Comparison of ENCODE assay signal across 9 mouse cellular contexts in genomic region chr7:126519513-126519912, GRCm38 (mm10). TPM values are rescaled to one million over a fixed set of nuclear protein-coding genes. Genes with fewer than 3 reads are reported as not detected.
DNase-seq lines count a peak whose midpoint lies in the region; ATAC-seq lines count a peak whose summit lies in the region.
"Had no signal": no experiment of that assay in that cellular context is flagged by ENCODE, and none has a peak within 500 bp of the region (broad histone marks: within the 10 kb centered on the region; RNA-seq: fewer than 3 reads in every experiment).

No protein-coding gene starts in this region.

- no peaks in the 10 kb centered on the region for H3K36me3 ChIP-seq in embryonic facial prominence, embryonic 13.5 days
- no peaks in the 10 kb centered on the region for H3K36me3 ChIP-seq in embryonic facial prominence, embryonic 10.5 days (replicated peaks)
- H3K36me3 ChIP-seq in kidney, embryonic 15.5 days: no peaks in the 10 kb centered on the region
- H3K36me3 ChIP-seq in stomach, embryonic 16.5 days (ENCODE audit: control insufficient read depth, insufficient read depth, low read length): no peaks in the 10 kb centered on the region
- H3K36me3 ChIP-seq in neural tube, embryonic 15.5 days: no peaks in the 10 kb centered on the region

- H3K9ac ChIP-seq in embryonic facial prominence, embryonic 13.5 days: peak overlapping the region; percentile 49; the same call in 1 of the 2 replicates
- H3K9ac ChIP-seq in kidney, embryonic 15.5 days: no peak overlapping the region
- H3K9ac ChIP-seq in stomach, embryonic 16.5 days (ENCODE audit: low read length): 0 out of 2 replicates have a peak overlapping the region, but pooled peaks have one; percentile 5
- no peak overlapping the region for H3K9ac ChIP-seq in neural tube, embryonic 15.5 days (replicated peaks)

- 58% methylated on average over 2 of the region's 2 CpGs for WGBS in embryonic facial prominence, embryonic 13.5 days
- 70% methylated on average over 2 of the region's 2 CpGs for WGBS in embryonic facial prominence, embryonic 10.5 days
- WGBS in kidney, embryonic 15.5 days: 63% methylated on average over 2 of the region's 2 CpGs
- 61% methylated on average over 2 of the region's 2 CpGs for WGBS in stomach, embryonic 16.5 days
- WGBS in neural tube, embryonic 15.5 days: 78% methylated on average over 2 of the region's 2 CpGs

- H3K27me3 ChIP-seq in embryonic facial prominence, embryonic 13.5 days: no peaks in the 10 kb centered on the region
- H3K27me3 ChIP-seq in embryonic facial prominence, embryonic 10.5 days (replicated peaks; ENCODE audit: low read depth, poor library complexity, severe bottlenecking): no peaks in the 10 kb centered on the region
- H3K27me3 ChIP-seq in kidney, embryonic 15.5 days: peaks cover 9% of the 10 kb centered on the region; the same call in 1 of the 2 replicates
- no peaks in the 10 kb centered on the region for H3K27me3 ChIP-seq in stomach, embryonic 16.5 days (ENCODE audit: control insufficient read depth, insufficient read depth, low read length)
- H3K27me3 ChIP-seq in neural tube, embryonic 15.5 days (replicated peaks): no peaks in the 10 kb centered on the region

- H3K4me1 ChIP-seq in embryonic facial prominence, embryonic 13.5 days: no peaks in the 10 kb centered on the region
- no peaks in the 10 kb centered on the region for H3K4me1 ChIP-seq in embryonic facial prominence, embryonic 10.5 days
- H3K4me1 ChIP-seq in kidney, embryonic 15.5 days: no peaks in the 10 kb centered on the region
- no peaks in the 10 kb centered on the region for H3K4me1 ChIP-seq in stomach, embryonic 16.5 days (ENCODE audit: control insufficient read depth, insufficient read depth, low read length)
- no peaks in the 10 kb centered on the region for H3K4me1 ChIP-seq in neural tube, embryonic 15.5 days

- no peak overlapping the region for H3K4me3 ChIP-seq in embryonic facial prominence, embryonic 13.5 days
- no peak overlapping the region for H3K4me3 ChIP-seq in embryonic facial prominence, embryonic 10.5 days
- no peak overlapping the region for H3K4me3 ChIP-seq in kidney, embryonic 15.5 days (replicated peaks)
- H3K4me3 ChIP-seq in stomach, embryonic 16.5 days (replicated peaks; ENCODE audit: low read length): no peak overlapping the region
- no peak overlapping the region for H3K4me3 ChIP-seq in neural tube, embryonic 15.5 days (replicated peaks)

- no peaks in the 10 kb centered on the region for H3K9me3 ChIP-seq in embryonic facial prominence, embryonic 13.5 days
- no peaks in the 10 kb centered on the region for H3K9me3 ChIP-seq in embryonic facial prominence, embryonic 10.5 days
- H3K9me3 ChIP-seq in kidney, embryonic 15.5 days (replicated peaks): no peaks in the 10 kb centered on the region
- H3K9me3 ChIP-seq in stomach, embryonic 16.5 days (replicated peaks; ENCODE audit: control insufficient read depth, low read length): no peaks in the 10 kb centered on the region
- no peaks in the 10 kb centered on the region for H3K9me3 ChIP-seq in neural tube, embryonic 15.5 days (replicated peaks)

- no peak overlapping the region for H3K4me2 ChIP-seq in embryonic facial prominence, embryonic 13.5 days
- H3K4me2 ChIP-seq in kidney, embryonic 15.5 days: no peak overlapping the region
- no peak overlapping the region for H3K4me2 ChIP-seq in stomach, embryonic 16.5 days (ENCODE audit: low read depth, low read length)
- H3K4me2 ChIP-seq in neural tube, embryonic 15.5 days: no peak overlapping the region

- no peak for ATAC-seq in embryonic facial prominence, embryonic 13.5 days (ENCODE audit: insufficient number of reproducible peaks, insufficient read depth, low FRiP score, low TSS enrichment, low read depth)
- no peak for ATAC-seq in kidney, embryonic 15.5 days (replicated peaks; ENCODE audit: low FRiP score)
- ATAC-seq in stomach, embryonic 16.5 days (ENCODE audit: insufficient read depth, low FRiP score): no peak
- no peak for ATAC-seq in neural tube, embryonic 15.5 days (ENCODE audit: low FRiP score)

- no peak for DNase-seq in embryonic facial prominence, embryonic 10.5 days (ENCODE audit: low spot score)
- peak; percentile 45 to 58 for DNase-seq in kidney, postnatal 25 days
- DNase-seq in urinary bladder, postnatal 14 days (ENCODE audit: low spot score): peak; percentile 25
- DNase-seq in urinary bladder, adult 18-20 months (ENCODE audit: low spot score in 2 of 2): no peak

- no peak overlapping the region for H3K27ac ChIP-seq in embryonic facial prominence, embryonic 13.5 days
- no peak overlapping the region for H3K27ac ChIP-seq in embryonic facial prominence, embryonic 10.5 days (replicated peaks)
- no peak overlapping the region for H3K27ac ChIP-seq in kidney, embryonic 15.5 days
- H3K27ac ChIP-seq in stomach, embryonic 16.5 days (ENCODE audit: low read length): no peak overlapping the region
- H3K27ac ChIP-seq in neural tube, embryonic 15.5 days (replicated peaks): no peak overlapping the region

RNA-seq across cellular contexts. Expression of gene Atxn2l, which starts 16.3 kb away (rescaled TPM):
- 54.0 and 56.8 TPM in 2 replicates for polyA plus RNA-seq in embryonic facial prominence, embryonic 13.5 days (2015; fragmentation: Nextera tagmentation; extraction: Ambion mirVana)
- polyA plus RNA-seq in embryonic facial prominence, embryonic 10.5 days (2016; fragmentation: Nextera tagmentation; extraction: Ambion mirVana): 50.4 and 54.1 TPM in 2 replicates
- polyA plus RNA-seq in kidney, embryonic 15.5 days (2015; fragmentation: Nextera tagmentation; extraction: Ambion mirVana): 49.3 and 51.7 TPM in 2 replicates
- polyA plus RNA-seq in stomach, embryonic 16.5 days (2015; fragmentation: Nextera tagmentation; extraction: Ambion mirVana): 31.2 and 33.4 TPM in 2 replicates
- polyA plus RNA-seq in neural tube, embryonic 15.5 days (2015; fragmentation: Nextera tagmentation; extraction: Ambion mirVana): 66.0 and 69.5 TPM in 2 replicates

RNA-seq across cellular contexts. Expression of gene Tufm, which starts 32.4 kb away (rescaled TPM):
- polyA plus RNA-seq in embryonic facial prominence, embryonic 13.5 days (2015; fragmentation: Nextera tagmentation; extraction: Ambion mirVana): 129 and 131 TPM in 2 replicates
- 169 and 185 TPM in 2 replicates for polyA plus RNA-seq in embryonic facial prominence, embryonic 10.5 days (2016; fragmentation: Nextera tagmentation; extraction: Ambion mirVana)
- polyA plus RNA-seq in kidney, embryonic 15.5 days (2015; fragmentation: Nextera tagmentation; extraction: Ambion mirVana): 154 and 156 TPM in 2 replicates
- polyA plus RNA-seq in stomach, embryonic 16.5 days (2015; fragmentation: Nextera tagmentation; extraction: Ambion mirVana): 140 and 154 TPM in 2 replicates
- polyA plus RNA-seq in neural tube, embryonic 15.5 days (2015; fragmentation: Nextera tagmentation; extraction: Ambion mirVana): 139 and 147 TPM in 2 replicates

RNA-seq across cellular contexts. Expression of gene Sh2b1, which starts 44.3 kb away (rescaled TPM):
- 53.4 and 57.8 TPM in 2 replicates for polyA plus RNA-seq in embryonic facial prominence, embryonic 13.5 days (2015; fragmentation: Nextera tagmentation; extraction: Ambion mirVana)
- 53.3 and 54.0 TPM in 2 replicates for polyA plus RNA-seq in embryonic facial prominence, embryonic 10.5 days (2016; fragmentation: Nextera tagmentation; extraction: Ambion mirVana)
- 52.7 and 56.0 TPM in 2 replicates for polyA plus RNA-seq in kidney, embryonic 15.5 days (2015; fragmentation: Nextera tagmentation; extraction: Ambion mirVana)
- 40.9 and 42.1 TPM in 2 replicates for polyA plus RNA-seq in stomach, embryonic 16.5 days (2015; fragmentation: Nextera tagmentation; extraction: Ambion mirVana)
- polyA plus RNA-seq in neural tube, embryonic 15.5 days (2015; fragmentation: Nextera tagmentation; extraction: Ambion mirVana): 69.4 and 69.6 TPM in 2 replicates

RNA-seq across cellular contexts. Expression of gene Eif3c, which starts 46.7 kb away (rescaled TPM):
- 199 and 205 TPM in 2 replicates for polyA plus RNA-seq in embryonic facial prominence, embryonic 13.5 days (2015; fragmentation: Nextera tagmentation; extraction: Ambion mirVana)
- polyA plus RNA-seq in embryonic facial prominence, embryonic 10.5 days (2016; fragmentation: Nextera tagmentation; extraction: Ambion mirVana): 223 and 224 TPM in 2 replicates
- polyA plus RNA-seq in kidney, embryonic 15.5 days (2015; fragmentation: Nextera tagmentation; extraction: Ambion mirVana): 231 and 236 TPM in 2 replicates
- polyA plus RNA-seq in stomach, embryonic 16.5 days (2015; fragmentation: Nextera tagmentation; extraction: Ambion mirVana): 165 and 176 TPM in 2 replicates
- 178 and 194 TPM in 2 replicates for polyA plus RNA-seq in neural tube, embryonic 15.5 days (2015; fragmentation: Nextera tagmentation; extraction: Ambion mirVana)

RNA-seq across cellular contexts. Expression of gene Atp2a1, which starts 56.6 kb away (rescaled TPM):
- polyA plus RNA-seq in embryonic facial prominence, embryonic 13.5 days (2015; fragmentation: Nextera tagmentation; extraction: Ambion mirVana): 7.9 and 11.5 TPM in 2 replicates
- 1.8 and 2.5 TPM in 2 replicates for polyA plus RNA-seq in embryonic facial prominence, embryonic 10.5 days (2016; fragmentation: Nextera tagmentation; extraction: Ambion mirVana)
- polyA plus RNA-seq in kidney, embryonic 15.5 days (2015; fragmentation: Nextera tagmentation; extraction: Ambion mirVana): 13.4 and 25.1 TPM in 2 replicates
- polyA plus RNA-seq in stomach, embryonic 16.5 days (2015; fragmentation: Nextera tagmentation; extraction: Ambion mirVana): 4.0 and 110 TPM in 2 replicates
- polyA plus RNA-seq in neural tube, embryonic 15.5 days (2015; fragmentation: Nextera tagmentation; extraction: Ambion mirVana): 6.5 and 12.7 TPM in 2 replicates
- polyA plus RNA-seq: stomach, embryonic 14.5 days had no signal

Comparison
In these comparisons a context has a peak if more than half of its experiments do, and no peak if none do; other contexts are left out.
1. DNase-seq: peak in kidney, postnatal 25 days (2 of 2) and urinary bladder, postnatal 14 days (single experiment); none in embryonic facial prominence, embryonic 10.5 days (single experiment) and urinary bladder, adult 18-20 months (0 of 2).
2. H3K9ac ChIP-seq: peak in embryonic facial prominence, embryonic 13.5 days (single experiment) and stomach, embryonic 16.5 days (single experiment); none in kidney, embryonic 15.5 days (single experiment) and neural tube, embryonic 15.5 days (single experiment).